Mouse (Mus musculus) ES-E14 (cell line): ENCODE results near the gene Ifna2.

ENCODE experiments used
- CHD2 ChIP-seq: IDR thresholded peaks from 2 replicates; pipeline ENCODE4 v1.6.1; 2014; ENCODE audit warnings: mild to moderate bottlenecking, low read depth, low read length, inconsistent platforms
- MAFK ChIP-seq: IDR thresholded peaks from 2 replicates; pipeline ENCODE4 v1.6.1; 2014; ENCODE audit warnings: mild to moderate bottlenecking, low read depth, low read length, inconsistent platforms; ENCODE audit not compliant: insufficient read depth
- ZC3H11A ChIP-seq: IDR thresholded peaks from 2 replicates; pipeline ENCODE4 v1.6.1; 2012; ENCODE audit warnings: low read depth, mild to moderate bottlenecking, inconsistent platforms, low read length, borderline replicate concordance

GRCm38 (mm10) chr4:88642526-88642925 is 41.2 kb downstream of the Ifna2 start:
- no peak for TF ChIP-seq MAFK
- no peak for TF ChIP-seq CHD2
- no peak for TF ChIP-seq ZC3H11A
